Mouse (Mus musculus): ENCODE results near the gene Ncapd2.

DNA sequence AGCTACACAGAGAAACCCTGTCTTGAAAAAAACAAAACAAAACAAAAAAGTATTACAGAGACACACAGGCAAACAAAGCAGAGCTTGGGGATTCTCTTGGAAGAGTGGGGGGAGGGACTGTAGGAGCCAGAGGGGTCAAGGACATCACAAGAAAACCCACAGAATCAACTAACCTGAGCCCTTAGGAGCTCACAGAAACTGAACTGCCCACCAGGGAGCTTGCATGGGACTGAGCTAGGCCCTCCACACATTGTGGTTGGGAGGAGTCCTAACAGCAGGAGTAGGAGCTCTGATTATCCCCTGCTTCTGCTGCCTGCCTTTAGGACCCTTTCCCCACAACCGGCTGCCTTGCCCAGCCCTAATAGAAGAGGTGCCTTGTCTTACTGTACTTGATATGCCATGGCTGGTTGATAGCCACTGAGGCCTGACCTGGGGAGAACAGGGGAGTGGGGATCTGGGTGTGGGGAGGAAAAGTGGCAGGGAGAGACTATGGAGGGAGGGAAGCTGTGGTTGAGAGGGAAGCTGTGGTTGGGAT, 4.1 kb upstream of the Ncapd2 start:
- TF ChIP-seq CTCF (IDR thresholded peaks at IDR 0.05; ENCODE audit: extremely low read depth, insufficient read depth, insufficient read length, insufficient replicate concordance) (no peak), POLR2A (IDR thresholded peaks at IDR 0.05; ENCODE audit: low read depth, low read length) (no peak)

Data from spleen, adult 2 months (tissue).